Mouse (Mus musculus): ENCODE data around the gene Slc45a3.
A peak's percentile ranks its signal among the peaks of the same experiment; 100 is the strongest.

Gene Slc45a3

DNA sequence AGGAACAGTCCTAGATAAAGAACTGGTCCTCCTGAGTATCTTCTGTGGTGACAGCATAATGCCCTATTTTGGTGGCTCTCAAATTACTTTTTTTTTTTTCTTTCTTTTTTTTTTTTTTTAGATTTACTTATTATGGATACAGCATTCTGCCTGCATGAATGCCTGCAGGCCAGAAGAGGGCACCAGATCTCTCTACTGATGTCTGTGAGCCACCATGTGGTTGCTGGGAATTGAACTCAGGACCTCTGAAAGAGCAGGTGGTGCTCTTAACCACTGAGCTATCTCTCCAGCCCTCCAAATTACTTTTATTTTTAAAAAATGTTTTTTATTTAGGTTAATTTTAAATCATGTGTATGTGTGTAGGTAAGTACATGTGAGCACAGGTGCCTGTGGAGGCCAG, 37.7 kb downstream of the Slc45a3 start:
- no peak for DNase-seq

DNA sequence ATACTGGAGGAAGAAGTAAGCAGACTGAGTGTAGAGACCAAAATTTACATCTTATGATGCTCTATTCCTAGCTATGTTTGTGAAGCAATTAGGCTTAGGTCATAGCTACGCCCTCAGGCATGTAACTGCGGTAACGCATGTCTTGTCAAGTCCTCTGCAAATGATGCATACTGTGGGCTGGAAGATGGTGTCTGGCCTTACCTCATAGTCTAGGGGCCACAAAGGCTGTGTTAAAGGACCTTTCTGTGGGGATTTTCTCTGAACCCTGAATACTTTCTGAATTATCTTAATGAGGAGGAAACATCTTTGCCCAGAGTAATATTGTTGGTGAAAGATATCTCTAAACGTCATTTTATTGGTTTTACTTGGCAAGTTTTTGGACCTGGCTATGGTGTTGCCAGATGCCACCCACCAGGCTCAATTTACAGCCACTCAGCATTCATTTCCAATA, 39.1 kb downstream of the Slc45a3 start:
- no peak for DNase-seq

DNA sequence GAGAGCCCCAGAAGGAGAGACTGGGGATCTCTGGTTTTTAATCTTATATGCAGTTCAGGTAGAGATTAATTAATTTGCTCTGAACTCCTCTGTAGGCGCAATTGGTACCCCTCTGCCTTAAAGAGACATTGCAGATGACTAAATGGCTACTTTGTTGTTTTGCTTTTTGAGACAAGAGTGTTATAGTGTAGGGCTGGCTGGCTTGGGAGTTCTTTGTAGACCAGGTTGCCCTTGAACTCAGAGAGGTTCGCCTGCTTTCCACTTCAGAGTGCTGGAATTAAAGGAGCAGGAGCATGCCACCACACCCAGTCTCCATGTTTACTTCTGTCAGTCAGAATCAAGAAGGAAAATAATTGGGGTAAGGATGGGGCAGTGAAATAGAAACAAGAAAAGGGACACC, 40.3 kb downstream of the Slc45a3 start:
- no peak for DNase-seq

DNA sequence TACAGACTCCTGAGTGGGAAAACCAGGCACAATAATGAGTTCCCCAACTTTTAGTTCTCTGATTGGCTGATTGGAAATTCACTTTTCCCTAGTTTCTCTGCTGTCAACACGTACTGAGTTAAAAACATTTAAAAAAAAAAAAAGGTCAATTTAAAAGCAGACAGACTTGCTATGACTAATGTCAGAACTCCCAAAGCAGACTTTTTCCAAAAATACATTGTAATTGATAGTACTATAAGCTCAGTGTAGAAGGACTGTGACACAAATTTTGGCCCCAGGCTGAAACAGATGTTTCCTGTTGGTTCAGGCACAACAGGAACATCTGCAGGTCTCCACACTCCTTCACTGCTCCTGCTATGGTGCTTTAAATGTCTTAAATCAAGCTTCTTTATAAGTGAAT, 41.0 kb downstream of the Slc45a3 start:
- DNase-seq, result no peak

DNA sequence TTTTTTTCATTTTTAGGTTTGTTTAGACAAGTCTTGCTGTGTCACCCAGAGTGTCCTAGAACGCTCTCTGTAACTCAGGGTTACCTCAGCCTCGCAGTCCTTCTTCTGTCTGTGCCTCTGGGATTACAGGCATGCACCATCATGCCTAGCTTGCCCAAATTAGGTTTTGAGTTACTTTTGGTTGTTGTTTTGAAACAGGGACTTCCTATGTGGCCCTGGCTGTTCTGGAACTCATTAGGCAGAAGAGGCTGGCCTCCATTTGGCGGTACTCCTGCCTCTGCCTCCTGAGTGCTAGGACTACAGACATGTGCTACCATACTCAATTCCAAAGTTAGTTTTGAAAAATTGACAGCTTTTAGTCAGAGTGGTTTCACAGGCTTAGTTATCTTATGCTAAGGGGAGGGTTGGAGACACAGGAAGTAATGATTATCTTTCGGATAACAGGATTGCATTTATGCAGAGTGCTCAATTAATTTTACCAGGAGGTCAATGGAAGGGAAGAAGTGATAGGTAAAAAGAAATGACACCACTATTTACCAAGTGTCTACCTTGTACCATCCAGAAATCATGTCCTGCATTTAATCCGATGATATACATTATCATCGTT, 41.9 kb downstream of the Slc45a3 start:
- DNase-seq, result no peak

DNA sequence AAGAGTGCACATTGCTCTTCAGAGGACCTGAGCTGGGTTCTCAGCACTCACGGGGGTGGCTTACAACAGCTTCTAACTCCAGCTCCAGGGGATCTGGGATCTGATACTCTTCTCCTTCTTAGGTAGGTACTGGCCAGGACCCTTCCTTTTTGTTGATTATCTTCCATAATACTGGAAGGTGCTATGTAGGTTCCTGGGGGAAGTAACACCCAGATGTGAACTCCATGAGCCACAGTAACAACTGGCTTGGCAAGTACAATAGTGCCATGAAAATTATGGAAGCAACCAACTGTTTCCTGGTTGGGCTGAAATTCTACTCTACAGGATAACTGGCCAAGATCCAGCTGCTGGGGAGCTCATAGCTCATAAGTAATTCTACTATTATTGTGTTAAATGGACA, 42.7 kb downstream of the Slc45a3 start:
- peak in 1 of 2 experiments; percentile 7 for DNase-seq

DNA sequence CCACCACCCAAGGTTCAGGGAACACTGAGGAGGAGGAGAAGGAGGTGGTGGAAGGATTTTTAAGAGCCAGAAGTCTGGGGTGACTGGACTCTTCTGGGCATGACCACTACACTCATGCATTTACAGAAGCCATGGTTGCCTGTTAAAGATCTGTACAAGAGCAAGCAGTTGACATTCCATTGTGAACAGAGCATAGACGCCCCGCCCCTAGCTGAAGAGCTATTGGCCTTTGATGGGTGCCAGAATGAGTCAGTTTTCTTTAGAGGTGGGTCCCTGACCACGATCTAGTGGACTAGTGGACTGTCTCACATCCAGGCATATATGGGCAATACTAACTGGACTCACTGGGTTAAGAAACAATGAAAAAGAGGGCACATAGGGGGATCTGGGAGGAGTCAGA, 43.3 kb downstream of the Slc45a3 start:
- DNase-seq, result no peak

DNA sequence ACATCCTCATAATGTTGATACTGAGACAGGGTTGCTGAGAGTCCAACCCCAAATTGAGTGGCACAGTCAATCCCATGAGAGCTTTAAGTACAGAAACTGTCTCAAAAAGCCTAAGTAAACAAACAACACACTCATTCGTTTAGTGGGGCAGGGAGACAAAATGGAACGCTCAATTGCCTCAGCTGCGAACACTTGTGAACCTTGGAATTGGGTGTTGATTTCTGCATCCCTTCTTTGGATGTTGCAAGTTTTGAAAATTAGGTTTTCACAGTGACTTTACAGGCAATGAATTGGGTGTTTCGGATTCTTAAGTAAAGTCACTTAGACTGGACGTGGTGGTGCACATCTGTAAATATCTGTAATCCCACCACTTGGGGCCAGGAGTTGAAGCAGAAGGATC, 44.0 kb downstream of the Slc45a3 start:
- DNase-seq, result peak in 1 of 2 experiments; percentile 10

DNA sequence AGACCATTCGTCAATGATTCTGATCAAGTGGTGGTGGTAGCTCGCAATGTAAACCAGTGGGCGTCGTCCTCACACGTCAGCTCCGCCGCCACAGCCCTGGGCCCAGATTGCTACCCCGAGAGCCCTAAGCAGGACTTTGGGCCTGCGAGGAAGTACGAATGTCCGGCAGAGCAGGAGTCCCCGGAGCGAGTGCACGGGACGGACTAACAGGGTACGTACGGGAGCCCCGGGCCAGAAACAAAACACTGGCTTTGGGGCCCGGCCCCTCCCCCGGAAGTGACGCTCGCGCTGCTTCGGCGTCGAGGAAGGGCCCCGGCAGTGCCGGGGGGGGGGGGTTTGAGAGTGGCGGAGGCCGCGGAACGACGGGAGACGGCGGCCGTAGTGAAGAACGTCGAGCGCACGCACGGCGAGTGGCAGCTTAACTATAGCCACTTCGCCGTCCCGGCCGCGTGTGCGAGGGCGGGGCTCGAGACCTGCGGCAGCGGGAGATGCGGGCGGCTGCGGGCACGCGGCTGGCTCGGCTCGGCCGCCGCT, 44.6 kb downstream of the Slc45a3 start, which contains the start of gene Elk4:
Gene Elk4 (plus strand): TSS at position 326 of the 534 bp plus-strand sequence.
- peak; percentile 95 for DNase-seq

DNA sequence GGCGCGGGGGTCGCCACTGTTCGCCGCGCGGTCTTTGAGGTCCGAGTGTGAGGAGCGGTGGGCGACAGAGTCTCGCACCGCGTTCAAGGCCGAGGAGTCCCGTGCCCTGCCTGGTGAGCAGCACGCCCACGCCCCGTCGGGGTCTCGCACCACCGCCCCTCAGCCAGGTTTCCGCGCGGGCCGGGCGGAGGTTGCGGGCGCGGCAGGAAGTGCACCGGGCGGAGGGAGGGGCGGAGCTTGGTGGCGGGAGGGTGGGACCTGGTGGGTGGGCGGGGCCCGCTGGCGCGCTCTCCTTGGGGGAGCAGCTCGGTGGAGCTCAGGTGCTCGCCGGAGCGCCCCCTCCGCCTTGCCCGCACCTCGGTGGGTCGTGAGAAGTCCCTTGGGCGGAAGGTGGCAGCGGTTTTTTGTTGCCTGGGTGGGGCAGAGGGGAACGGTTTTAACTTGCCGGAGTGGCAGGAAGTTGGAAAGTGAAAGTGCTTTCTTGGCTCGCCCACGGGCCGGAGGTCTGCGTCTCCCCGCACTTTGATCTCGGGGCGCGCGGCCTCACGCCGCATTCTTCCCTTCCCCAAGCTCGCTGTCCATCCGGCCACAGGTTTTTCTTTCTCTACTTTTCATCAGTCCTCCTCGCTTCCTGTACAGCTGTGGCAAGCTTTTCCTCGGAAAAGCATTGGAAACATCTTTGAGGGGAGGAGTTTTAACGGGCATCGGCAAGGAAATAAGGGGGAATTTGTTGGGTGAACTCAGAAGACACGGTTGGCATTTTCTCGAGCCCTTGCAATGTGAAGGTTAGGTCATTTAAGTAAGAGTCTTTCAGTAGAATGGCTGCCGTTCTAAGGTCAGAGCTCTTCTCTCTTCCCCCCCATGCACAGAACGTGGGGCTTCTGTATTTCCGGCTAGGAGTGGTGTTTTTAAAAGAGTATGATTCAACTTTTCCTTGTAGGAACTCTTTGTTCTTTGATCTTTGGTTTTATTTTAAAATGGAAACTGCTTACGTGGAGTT, 45.4 kb downstream of the Slc45a3 start:
- DNase-seq, result peak; percentile 92 to 95

DNA sequence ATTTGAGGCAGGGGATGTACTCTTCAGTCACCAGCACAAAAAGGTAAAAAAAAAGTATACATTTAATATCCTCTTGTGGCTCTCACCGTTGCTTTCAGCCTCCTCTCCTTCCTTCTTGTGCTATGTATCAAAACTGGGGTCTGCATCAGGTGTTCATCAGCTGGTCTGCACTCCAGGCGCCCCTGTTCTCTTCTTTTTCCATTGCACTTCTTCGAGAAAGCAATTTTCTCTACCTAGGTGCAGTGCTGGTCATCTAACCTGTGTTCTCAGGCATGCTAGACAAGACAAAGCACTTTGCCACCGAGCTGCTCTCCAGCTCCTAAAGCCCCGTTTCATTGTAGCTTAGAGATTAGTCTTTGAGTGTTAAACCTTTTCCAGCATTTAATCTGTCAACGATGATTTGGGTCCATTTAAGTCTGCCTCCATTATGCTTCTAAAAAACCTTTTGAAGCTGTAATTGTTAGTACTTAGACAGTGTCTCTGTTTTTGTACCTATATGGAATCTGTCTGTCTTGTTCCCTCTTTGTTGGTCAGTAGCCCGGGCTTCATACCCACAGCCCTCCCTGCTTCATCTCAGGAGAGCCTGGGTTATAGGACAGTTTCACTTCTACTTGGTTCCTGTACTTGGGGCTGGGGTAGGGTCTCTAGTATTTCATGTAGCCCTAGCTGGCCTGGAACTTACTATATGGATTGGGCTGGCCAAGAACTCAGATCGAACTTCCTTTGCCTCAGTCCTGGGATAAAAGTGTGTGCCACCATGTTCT, 46.3 kb downstream of the Slc45a3 start:
- no peak for DNase-seq

DNA sequence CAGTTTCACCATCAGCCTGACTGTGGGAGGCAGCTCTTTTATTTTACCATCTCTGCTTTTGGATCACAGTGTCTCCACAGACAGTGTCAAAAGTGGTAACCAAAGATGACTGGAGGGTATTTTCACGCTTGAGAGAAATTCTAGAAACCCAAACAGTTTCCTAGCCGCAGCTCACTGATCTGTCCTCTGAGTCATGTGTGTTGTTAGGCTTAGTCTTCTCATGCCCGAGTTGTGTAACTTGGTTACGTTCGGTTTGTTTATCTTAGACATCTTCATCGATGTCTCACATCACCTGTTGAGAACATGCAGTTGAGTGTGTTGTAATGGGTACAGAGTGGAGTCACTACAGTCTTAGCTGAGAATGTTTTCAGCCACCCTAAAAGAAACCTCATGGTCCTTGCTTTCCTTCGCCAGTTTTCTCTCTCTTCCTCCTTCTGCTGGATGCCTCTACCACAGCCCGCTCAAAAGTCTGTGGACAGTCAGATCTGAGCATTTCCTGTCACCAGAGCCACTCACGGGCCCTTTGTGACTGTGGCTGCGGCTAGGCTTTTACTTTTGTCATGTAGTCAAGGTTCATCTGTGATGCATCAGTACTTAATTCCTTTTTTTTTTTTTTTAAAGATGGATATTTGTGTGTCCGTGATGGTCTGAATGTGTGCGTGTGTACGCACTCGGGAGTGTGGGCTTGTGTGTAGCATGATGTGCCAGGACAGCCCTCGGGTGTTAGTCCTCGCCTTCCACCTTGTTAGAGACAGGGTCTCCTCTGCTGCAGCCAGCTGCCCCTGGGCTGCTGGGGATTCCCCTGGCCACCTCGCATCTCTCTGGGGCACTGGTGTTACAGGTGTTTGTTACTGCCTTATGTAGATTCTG, 48.1 kb downstream of the Slc45a3 start:
- DNase-seq, result no peak

DNA sequence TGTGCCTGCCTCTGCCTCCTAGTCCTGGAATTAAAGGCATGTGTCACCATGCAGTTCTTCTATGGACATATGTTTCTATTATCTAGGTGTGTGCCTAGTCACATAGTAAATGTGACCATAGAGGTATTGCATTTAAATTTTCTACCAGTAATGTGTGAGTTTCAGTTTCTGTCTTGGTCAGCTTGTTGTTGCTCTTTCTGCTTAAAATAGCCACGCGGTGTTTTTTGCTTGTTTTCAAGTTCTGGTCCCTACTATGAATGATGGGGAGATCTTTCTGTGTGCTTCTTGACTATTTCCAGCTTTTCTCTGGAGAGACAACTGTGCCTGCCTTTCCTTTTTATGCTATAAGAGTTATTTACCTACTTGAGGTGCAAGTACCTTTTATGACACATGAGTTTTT, 49.0 kb downstream of the Slc45a3 start:
- no peak for DNase-seq

DNA sequence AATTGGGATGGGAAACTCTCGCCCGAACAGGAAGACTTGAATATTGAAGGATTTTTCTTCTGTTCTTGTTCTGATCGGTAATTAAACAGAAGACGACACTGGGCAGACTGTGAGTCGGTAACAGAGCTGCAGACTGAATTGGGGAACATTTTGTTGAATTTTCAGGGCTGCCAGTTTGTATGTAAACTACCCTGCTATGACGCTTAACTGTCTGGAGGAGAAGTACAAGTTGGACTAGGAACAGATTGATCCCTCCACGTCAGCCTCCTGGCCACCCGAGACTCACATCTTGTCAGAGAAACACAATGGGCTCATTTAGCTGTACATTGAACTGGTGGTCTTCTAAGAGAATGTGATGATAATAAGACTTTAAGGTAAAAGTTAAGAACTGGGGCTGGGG, 50.1 kb downstream of the Slc45a3 start:
- no peak for DNase-seq

DNA sequence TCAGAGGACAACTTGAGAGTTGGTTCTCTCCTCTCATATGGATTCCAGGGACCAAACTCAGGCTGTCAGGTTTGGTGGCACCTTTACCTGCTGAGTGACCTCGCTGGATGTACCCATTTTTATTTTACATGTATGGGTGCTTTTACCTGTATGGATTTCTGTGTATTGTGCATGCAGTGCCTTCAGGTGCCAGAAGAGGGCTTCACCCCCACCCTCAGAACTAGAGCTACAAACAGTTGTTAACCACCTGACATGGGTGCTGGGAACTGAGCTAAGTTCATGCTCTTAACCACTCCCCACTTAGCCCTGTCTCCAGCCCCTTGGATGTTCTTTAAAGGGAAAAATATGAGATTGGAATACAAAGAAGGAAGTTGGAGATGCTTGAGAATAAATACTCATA, 52.0 kb downstream of the Slc45a3 start:
- no peak for DNase-seq

DNA sequence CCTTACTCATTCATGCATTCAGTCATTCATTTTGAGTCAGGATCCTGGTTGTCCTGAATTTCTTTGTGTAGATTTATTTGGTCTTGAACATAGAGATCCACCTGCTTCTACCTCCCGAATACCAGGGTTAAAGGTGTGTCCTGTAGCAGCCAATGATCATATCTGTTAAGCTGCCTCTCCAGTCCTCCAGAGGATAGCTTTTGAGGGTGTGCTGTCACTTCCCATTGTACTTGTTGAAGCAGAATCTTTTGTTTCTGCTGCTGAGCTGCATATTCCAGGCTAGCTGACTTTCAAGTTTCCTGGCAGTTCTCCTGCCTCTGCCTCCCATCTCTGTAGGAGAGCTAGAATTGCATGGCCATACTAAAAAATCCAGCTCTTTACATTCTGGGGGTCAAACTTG, 53.9 kb downstream of the Slc45a3 start:
- DNase-seq, result no peak

DNA sequence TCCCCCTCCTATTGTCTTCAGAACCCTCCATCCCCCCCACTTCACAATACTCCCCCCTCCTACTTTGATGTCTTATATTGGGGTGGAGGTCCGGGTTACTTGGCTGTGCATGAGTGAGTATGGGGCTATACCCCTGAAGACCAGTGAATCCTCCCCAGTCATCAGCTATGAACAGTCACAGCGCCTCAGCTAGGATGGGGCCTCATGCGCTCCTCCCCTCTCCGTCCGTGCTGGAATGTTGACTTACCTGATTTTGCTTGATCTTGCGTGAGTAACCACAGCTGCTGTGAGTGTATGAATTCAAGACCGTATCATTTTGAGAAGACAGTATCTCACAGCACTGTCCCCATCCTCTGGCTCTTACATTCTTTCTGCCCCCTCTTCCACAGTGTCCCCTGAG, 57.1 kb downstream of the Slc45a3 start:
- no peak for DNase-seq

DNA sequence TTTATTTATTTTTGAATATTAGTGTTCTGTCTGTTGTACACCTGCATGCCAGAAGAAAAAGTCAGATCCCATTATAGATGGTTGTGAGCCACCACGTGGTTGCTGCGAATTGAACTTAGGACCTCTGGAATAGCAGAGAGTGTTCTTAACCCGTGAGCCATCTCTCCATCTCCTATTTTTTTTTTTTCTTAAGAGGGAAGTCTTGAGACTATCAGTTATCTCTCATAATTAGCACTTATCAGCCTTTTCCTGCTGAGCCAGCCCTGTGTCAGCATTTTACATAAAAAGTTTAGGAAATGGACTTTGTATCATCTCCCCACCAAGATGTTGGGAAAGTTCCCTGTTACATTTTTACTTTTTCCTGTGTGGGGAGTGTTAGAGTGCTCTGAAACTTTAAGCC, 59.3 kb downstream of the Slc45a3 start:
- no peak for DNase-seq

DNA sequence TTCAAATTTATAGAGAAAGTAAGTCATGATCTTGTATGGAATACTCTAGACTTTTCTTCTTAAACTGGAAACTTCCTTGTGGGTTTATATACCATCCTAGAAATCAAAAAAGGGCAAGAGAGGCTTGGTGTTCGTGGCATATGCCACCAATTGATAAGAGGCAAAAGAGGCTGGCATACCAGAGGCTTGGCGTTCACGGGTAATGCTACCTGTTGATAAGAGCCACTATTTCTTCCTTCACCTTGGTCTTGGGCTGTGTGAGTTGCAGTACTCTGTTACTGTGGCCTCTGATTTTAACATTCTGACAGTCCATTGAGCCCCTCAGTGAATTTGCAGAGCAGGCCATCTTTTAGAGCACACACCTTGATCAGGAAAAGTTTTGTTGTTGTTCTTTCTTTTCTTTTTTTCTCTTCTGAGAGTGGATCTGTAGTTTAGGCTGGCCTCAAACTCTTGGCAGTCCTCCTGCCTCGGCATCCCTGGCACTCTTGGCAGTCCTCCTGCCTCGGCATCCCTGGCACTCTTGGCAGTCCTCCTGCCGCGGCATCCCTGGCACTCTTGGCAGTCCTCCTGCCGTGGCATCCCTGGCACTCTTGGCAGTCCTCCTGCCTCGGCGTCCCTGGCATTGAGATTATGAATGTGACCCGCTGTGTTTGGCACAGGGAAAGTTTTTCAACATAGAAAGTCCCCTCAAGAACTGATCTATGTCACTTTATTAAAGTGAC, 64.3 kb downstream of the Slc45a3 start:
- peak in 1 of 2 experiments; percentile 33 for DNase-seq

DNA sequence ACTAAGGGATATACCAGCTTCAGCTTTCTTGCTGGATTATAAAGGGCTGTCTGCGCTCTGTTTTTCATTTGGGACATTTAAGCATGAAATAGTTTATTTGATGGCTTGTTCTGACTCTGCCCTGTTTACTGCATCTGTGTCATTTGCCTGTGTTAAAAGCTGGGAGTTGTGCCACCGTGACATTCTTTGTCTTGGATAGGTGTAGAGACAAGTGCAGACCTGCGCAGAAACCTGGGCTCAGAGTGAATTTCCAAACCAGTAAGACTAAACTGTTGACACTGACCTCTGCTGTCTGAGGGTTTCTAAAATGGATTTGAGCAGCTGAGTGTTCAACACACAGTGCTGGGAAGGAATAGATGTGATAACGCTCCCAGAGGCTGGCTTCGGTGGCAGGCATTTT, 65.2 kb downstream of the Slc45a3 start:
- DNase-seq, result no peak

DNA sequence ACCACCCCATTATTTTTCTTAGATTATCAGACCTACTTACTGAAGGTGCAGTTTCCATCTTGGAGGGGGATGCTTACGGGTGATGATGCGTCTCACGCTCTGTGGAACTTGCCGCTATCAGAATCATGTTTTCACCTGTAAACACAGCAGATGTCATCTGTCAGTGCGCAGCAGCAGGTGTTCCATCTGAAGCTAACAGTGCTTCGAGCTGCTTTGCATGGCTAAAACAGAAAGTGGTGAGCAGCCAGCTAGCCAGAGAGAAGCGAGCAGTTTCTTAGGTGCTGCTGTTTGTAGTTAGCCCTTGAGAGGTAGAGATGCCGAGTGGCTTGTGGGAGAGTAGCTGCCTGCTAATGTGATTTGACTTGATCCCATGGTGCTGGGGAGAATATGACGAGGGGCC, 65.6 kb downstream of the Slc45a3 start:
- no peak for DNase-seq

Measured in cerebellum, postnatal 10 days (tissue).